Mouse (Mus musculus) embryo, embryonic 11.5 days (tissue): ENCODE data around the gene E2f3.

Experiments
- DNase-seq: peaks from one replicate; pipeline ENCODE4 v3.0.0-alpha.2; 2012; ENCODE audit warnings: low read depth, low spot score

E2f3 gene

GRCm38 (mm10) chr13:29985855-29986755, at the start of gene E2f3:
E2f3 (minus strand) TSS chr13:29986063.
- DNase-seq, result peak; percentile 95

- DNase-seq, result no peak
Observed at GRCm38 (mm10) chr13:30034540-30034939, 48.7 kb upstream of the E2f3 start.

GRCm38 (mm10) chr13:30031684-30032335, 45.9 kb upstream of the E2f3 start:
- no peak for DNase-seq

GRCm38 (mm10) chr13:30027841-30028240, 42.0 kb upstream of the E2f3 start:
- DNase-seq, result no peak

GRCm38 (mm10) chr13:30022487-30022886, 36.6 kb upstream of the E2f3 start:
- no peak for DNase-seq

- no peak for DNase-seq
Observed at GRCm38 (mm10) chr13:30018573-30018972, 32.7 kb upstream of the E2f3 start.

GRCm38 (mm10) chr13:30017611-30018010, 31.7 kb upstream of the E2f3 start:
- no peak for DNase-seq

GRCm38 (mm10) chr13:30014576-30014975, 28.7 kb upstream of the E2f3 start:
- DNase-seq, result no peak

GRCm38 (mm10) chr13:30012226-30012625, 26.4 kb upstream of the E2f3 start:
- DNase-seq, result no peak

- no peak for DNase-seq
Observed at GRCm38 (mm10) chr13:30008738-30009137, 22.9 kb upstream of the E2f3 start.

- DNase-seq, result no peak
Observed at GRCm38 (mm10) chr13:30005422-30005821, 19.6 kb upstream of the E2f3 start.

GRCm38 (mm10) chr13:30004849-30005248, 19.0 kb upstream of the E2f3 start:
- DNase-seq, result no peak

- DNase-seq, result no peak
Observed at GRCm38 (mm10) chr13:30003169-30003568, 17.3 kb upstream of the E2f3 start.

- peak; percentile 36 for DNase-seq
Observed at GRCm38 (mm10) chr13:30001041-30001440, 15.2 kb upstream of the E2f3 start.

GRCm38 (mm10) chr13:29987956-29988355, 2.1 kb upstream of the E2f3 start:
- no peak for DNase-seq

- no peak for DNase-seq
Observed at GRCm38 (mm10) chr13:29986756-29987120, 875 bp upstream of the E2f3 start.

- DNase-seq, result peak; percentile 22
Observed at GRCm38 (mm10) chr13:29985101-29985854, 585 bp downstream of the E2f3 start.

- peak; percentile 55 for DNase-seq
Observed at GRCm38 (mm10) chr13:29984286-29985100, 1.4 kb downstream of the E2f3 start.

- peak; percentile 26 for DNase-seq
Observed at GRCm38 (mm10) chr13:29983523-29984191, 2.2 kb downstream of the E2f3 start.

- peak; percentile 16 for DNase-seq
Observed at GRCm38 (mm10) chr13:29983037-29983436, 2.8 kb downstream of the E2f3 start.

- DNase-seq, result no peak
Observed at GRCm38 (mm10) chr13:29982400-29982799, 3.5 kb downstream of the E2f3 start.
